Mouse (Mus musculus) limb, embryonic 14.5 days (tissue): Measurements from ENCODE around the gene Dnase2a. TPM values are rescaled to one million over a fixed set of nuclear protein-coding genes. Genes with fewer than 3 reads are reported as not detected.

Experiments
- ATAC-seq: fragments of 200-750 bp; cut with Nextera tagmentation; 2 replicates; pipeline ENCODE4 v1.8.0; 2017; ENCODE audit warnings: low read depth, moderate number of reproducible peaks, moderate TSS enrichment; ENCODE audit not compliant: low FRiP score
- DNase-seq: peaks from one replicate; pipeline ENCODE4 v3.0.0-alpha.2; 2015; ENCODE audit warnings: low spot score
- H3K27ac ChIP-seq: fragments of 300-500 bp; sonication (generic); replicated peaks from 2 replicates; pipeline ENCODE4 v1.5.1; 2014; ENCODE audit warnings: low read depth, mild to moderate bottlenecking, low read length, moderate library complexity, mixed read lengths
- H3K27me3 ChIP-seq: fragments of 300-500 bp; sonication (generic); 2 replicates; pipeline ENCODE4 v1.6.1; 2014; ENCODE audit warnings: low read length, mixed read lengths; ENCODE audit not compliant: control insufficient read depth, insufficient read depth
- H3K36me3 ChIP-seq: fragments of 300-500 bp; sonication (generic); 2 replicates; pipeline ENCODE4 v1.6.1; 2014; ENCODE audit warnings: mild to moderate bottlenecking, low read length, moderate library complexity, mixed read lengths; ENCODE audit not compliant: control insufficient read depth, insufficient read depth
- H3K4me1 ChIP-seq: fragments of 300-500 bp; sonication (generic); 2 replicates; pipeline ENCODE4 v1.6.1; 2014; ENCODE audit warnings: antibody characterized with exemption, low read length, mixed read lengths; ENCODE audit not compliant: control insufficient read depth, insufficient read depth
- H3K4me2 ChIP-seq: fragments of 300-500 bp; sonication (generic); replicated peaks from 2 replicates; pipeline ENCODE4 v1.6.1; 2014; ENCODE audit warnings: low read depth, mild to moderate bottlenecking, low read length, moderate library complexity; ENCODE audit not compliant: severe bottlenecking
- H3K4me3 ChIP-seq: fragments of 300-500 bp; sonication (generic); replicated peaks from 2 replicates; pipeline ENCODE4 v1.5.1; 2014; ENCODE audit warnings: low read length
- H3K9ac ChIP-seq: fragments of 300-500 bp; sonication (generic); 2 replicates; pipeline ENCODE4 v1.6.1; 2014; ENCODE audit warnings: mild to moderate bottlenecking, low read depth, low read length, moderate library complexity; ENCODE audit not compliant: severe bottlenecking
- H3K9me3 ChIP-seq: fragments of 300-500 bp; sonication (generic); 2 replicates; pipeline ENCODE4 v1.6.1; 2016; ENCODE audit warnings: low read length; ENCODE audit not compliant: control insufficient read depth
- POLR2A ChIP-seq: fragments of 200-500 bp; IDR thresholded peaks from 2 replicates; pipeline ENCODE4 v1.8.0; 2012; ENCODE audit warnings: inconsistent platforms, mild to moderate bottlenecking, moderate library complexity, borderline replicate concordance; ENCODE audit not compliant: insufficient read depth, insufficient read length; ENCODE audit errors: extremely low read depth
- WGBS: fragments of 180-500 bp; shearing (Covaris S2); extraction: QIAGEN DNeasy Blood & Tissue Kit; methylation state at CpG from one replicate; pipeline ENCODE4 v1.1.7; 2014; 5-methylcytosine and 5-hydroxymethylcytosine counted together
- polyA plus RNA-seq, 2 experiments: library from polyadenylated mRNA; depleted of rRNA in 1 of 2; stranded (reverse) in 1 of 2; unstranded in 1 of 2; fragments of >200 nt; fragmentation: Nextera tagmentation in 1 of 2; extraction: Ambion mirVana in 1 of 2; gene quantifications; 2 replicates each; pipeline versions ENCODE4 v1.2.1 to v1.2.3; 2012 to 2014

Dnase2a gene
- polyA plus RNA-seq, 2 experiments, result 13.8 to 18.5 TPM

- Histone ChIP-seq H3K27me3 (peaks cover 23% of the 10 kb centered on the region), H3K9me3 (no peaks in the 10 kb centered on the region), H3K36me3 (no peaks in the 10 kb centered on the region), H3K4me3 (peak overlapping the region; percentile 35), H3K4me1 (no peaks in the 10 kb centered on the region), H3K9ac (peak overlapping the region; percentile 28; the same call in 1 of the 2 replicates), H3K4me2 (peak overlapping the region; percentile 77), H3K27ac (no peak overlapping the region)
- DNase-seq, result peak; percentile 46
- peak; percentile 82 for ATAC-seq
- TF ChIP-seq POLR2A, result no peak
- WGBS, result 4% methylated on average over 46 of the region's 52 CpGs
These were observed 20.3 kb downstream of the Dnase2a start for GRCm38 (mm10) chr8:84928456-84929306.

DNA sequence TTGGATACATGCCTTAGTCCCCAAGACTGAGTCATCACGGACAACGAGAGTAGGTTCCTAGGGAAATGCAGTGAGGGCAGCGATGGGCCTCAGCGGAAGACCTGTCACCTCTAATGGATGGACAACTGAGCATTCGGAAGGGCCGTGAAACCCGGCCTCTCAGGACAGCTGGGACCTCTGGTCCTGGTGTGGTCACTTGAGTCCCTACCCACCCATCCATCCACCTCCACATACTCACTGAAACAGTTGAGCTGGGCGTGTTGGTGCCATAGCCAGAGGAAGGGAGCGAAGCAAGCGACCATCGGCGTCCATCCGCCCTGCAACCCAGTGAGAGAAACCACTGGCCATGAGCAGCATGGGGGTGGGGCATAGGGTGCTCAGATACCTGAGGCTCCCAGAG, 22.2 kb downstream of the Dnase2a start:
- H3K36me3 ChIP-seq, result no peaks in the 10 kb centered on the region
- no peak overlapping the region for H3K27ac ChIP-seq
- H3K4me1 ChIP-seq, result peaks cover 3% of the 10 kb centered on the region; the same call in 1 of the 2 replicates
- no peaks in the 10 kb centered on the region for H3K9me3 ChIP-seq
- H3K4me3 ChIP-seq, result no peak overlapping the region
- DNase-seq, result no peak
- no peak for ATAC-seq
- 89% methylated on average over 13 of the region's 13 CpGs for WGBS
- H3K9ac ChIP-seq, result no peak overlapping the region
- TF ChIP-seq POLR2A, result no peak
- no peak overlapping the region for H3K4me2 ChIP-seq
- H3K27me3 ChIP-seq, result peaks cover 39% of the 10 kb centered on the region

DNA sequence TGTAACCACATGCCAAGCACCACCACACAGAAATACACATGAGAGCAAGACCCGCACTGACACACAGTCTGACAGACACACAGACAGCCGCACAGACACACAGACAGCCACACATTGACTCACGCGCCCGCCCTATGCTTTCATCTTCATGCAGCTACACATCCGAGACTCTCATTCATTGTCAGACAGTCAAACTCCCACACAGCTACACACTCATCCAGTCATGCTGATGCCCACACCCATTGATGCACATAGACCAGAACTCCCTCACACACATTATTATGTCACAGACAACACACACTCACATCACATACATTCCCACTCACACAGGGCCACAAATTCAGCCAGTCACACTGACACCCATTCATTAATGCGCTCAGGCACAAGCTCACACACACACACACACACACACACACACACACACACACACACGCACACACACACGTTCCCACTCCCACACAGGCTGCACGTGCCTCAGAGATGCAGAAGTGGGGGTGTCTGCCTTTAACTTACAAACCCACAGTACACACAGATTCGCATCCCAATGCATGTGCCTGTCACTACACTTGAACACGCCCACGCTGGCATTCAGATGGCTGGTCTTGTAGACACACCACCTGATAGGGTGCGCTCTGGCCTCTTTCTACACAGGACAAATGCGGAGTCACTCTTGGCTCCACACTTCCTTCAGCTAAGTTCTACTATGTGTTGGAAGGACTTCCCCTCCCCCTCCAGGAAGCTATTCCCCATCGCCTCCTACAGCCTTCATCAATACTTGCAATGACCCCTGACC, 25.6 kb downstream of the Dnase2a start:
- H3K4me2 ChIP-seq, result no peak overlapping the region
- H3K27me3 ChIP-seq, result peaks cover 68% of the 10 kb centered on the region
- H3K4me1 ChIP-seq, result peaks cover 6% of the 10 kb centered on the region
- H3K9ac ChIP-seq, result no peak overlapping the region
- H3K27ac ChIP-seq, result no peak overlapping the region
- 78% methylated on average over 16 of the region's 16 CpGs for WGBS
- TF ChIP-seq POLR2A, result no peak
- no peaks in the 10 kb centered on the region for H3K9me3 ChIP-seq
- H3K36me3 ChIP-seq, result no peaks in the 10 kb centered on the region
- no peak for ATAC-seq
- H3K4me3 ChIP-seq, result no peak overlapping the region
- no peak for DNase-seq

DNA sequence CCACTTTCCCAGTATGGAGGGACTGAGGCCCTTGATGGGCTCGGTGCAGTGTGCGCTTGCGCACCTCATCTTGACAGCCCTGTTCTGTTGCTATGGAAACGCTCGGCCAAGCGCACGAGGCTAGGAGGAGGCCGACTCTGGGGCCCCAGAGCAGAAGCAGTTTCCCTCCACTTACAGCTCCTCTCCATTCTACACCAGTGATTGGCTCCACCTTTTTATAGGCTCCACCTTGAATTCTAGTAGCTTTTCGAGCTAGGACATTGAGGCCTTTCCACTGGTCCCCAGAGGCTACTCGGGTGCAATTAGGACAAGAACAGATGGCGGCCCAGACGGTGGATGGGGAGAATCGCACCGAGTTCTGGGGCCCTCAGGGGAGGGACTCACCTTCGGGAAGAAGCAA, 26.5 kb downstream of the Dnase2a start:
- WGBS, result under 1% methylated on average over 15 of the region's 15 CpGs
- no peaks in the 10 kb centered on the region for H3K36me3 ChIP-seq
- no peaks in the 10 kb centered on the region for H3K9me3 ChIP-seq
- TF ChIP-seq POLR2A, result no peak
- no peak overlapping the region for H3K4me2 ChIP-seq
- H3K4me1 ChIP-seq, result peaks cover 6% of the 10 kb centered on the region
- no peak overlapping the region for H3K27ac ChIP-seq
- no peak overlapping the region for H3K4me3 ChIP-seq
- H3K27me3 ChIP-seq, result peaks cover 60% of the 10 kb centered on the region
- DNase-seq, result peak; percentile 29
- no peak overlapping the region for H3K9ac ChIP-seq
- no peak for ATAC-seq

- Histone ChIP-seq H3K4me1 (peaks cover 6% of the 10 kb centered on the region), H3K27ac (no peak overlapping the region), H3K27me3 (peaks cover 54% of the 10 kb centered on the region), H3K36me3 (no peaks in the 10 kb centered on the region), H3K9me3 (no peaks in the 10 kb centered on the region), H3K4me3 (no peak overlapping the region), H3K4me2 (no peak overlapping the region), H3K9ac (no peak overlapping the region)
- no peak for TF ChIP-seq POLR2A
- 6% methylated on average over 14 of the region's 14 CpGs for WGBS
- ATAC-seq (no peak), DNase-seq (no peak)
These were observed 27.1 kb downstream of the Dnase2a start for GRCm38 (mm10) chr8:84935489-84935888.
